Mouse (Mus musculus): ENCODE measurements around the gene Ppp1r14b. TPM values are rescaled to one million over a fixed set of nuclear protein-coding genes. Genes with fewer than 3 reads are reported as not detected.
"Not testable (repeated sequence)": the region's sequence is repeated elsewhere in the genome, so short reads cannot be mapped to it uniquely, and the experiment has no call there.

Ppp1r14b gene
- polyA plus RNA-seq, 1 experiment from 2014 or later: 44.8 TPM

DNA sequence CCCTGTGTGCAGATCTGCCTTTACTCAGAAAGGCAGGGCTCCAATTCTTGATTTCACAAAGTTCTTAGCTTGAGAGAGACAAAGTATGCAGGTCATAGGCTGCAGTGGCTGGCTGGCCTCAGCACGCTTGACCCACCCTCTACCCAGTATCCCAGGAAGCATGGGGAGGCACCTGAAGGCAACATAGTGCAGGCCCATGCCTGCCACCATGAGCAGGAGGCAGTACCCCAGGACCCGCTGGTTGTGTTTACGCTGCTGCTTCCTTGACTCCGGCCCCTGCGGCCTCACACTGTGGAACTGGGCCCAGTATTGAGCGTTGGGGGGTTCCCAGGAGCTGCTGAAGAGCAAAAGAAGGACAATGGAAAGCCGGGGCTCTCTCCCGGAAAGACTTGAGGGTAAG, 14.5 kb downstream of the Ppp1r14b start:
- Histone ChIP-seq H3K27ac (ENCODE audit: low read length) (no peak overlapping the region), H3K27me3 (ENCODE audit: control insufficient read depth, insufficient read depth, low read depth, low read length) (no peaks in the 10 kb centered on the region), H3K9me3 (ENCODE audit: control insufficient read depth, low read length) (no peaks in the 10 kb centered on the region), H3K4me2 (ENCODE audit: low read depth, low read length) (no peak overlapping the region), H3K9ac (ENCODE audit: low read length) (no peak overlapping the region), H3K36me3 (ENCODE audit: control insufficient read depth, insufficient read depth, low read length) (peaks cover 8% of the 10 kb centered on the region), H3K4me1 (replicated peaks; ENCODE audit: control insufficient read depth, insufficient read depth, low read length) (peaks cover 23% of the 10 kb centered on the region), H3K4me3 (ENCODE audit: low read length) (no peak overlapping the region)
- WGBS: 77% methylated on average over 8 of the region's 8 CpGs
- ATAC-seq (ENCODE audit: low read depth): no peak

DNA sequence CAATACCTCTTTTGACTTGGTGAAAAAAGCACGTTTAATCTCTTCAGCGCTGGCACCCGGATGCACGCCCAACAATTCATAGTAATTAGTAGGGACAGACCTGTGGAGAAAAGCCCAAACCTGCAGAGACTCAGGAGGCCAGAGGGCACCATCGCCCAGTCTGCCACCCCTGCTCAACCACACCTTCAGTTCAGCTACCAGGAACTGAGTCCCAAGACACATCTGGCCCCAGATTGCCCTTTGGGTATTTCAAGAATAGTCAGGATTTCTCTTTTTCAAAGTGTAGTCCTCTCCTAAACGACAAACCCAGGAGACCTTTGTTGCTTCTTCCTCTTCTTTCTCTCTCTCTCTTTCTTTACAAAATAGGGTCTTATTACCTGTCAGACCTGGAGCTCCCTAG, 15.9 kb downstream of the Ppp1r14b start:
- no peaks in the 10 kb centered on the region for H3K36me3 ChIP-seq (ENCODE audit: control insufficient read depth, insufficient read depth, low read length)
- peaks cover 33% of the 10 kb centered on the region for H3K4me1 ChIP-seq (replicated peaks; ENCODE audit: control insufficient read depth, insufficient read depth, low read length)
- H3K9me3 ChIP-seq (ENCODE audit: control insufficient read depth, low read length): no peaks in the 10 kb centered on the region
- no peak overlapping the region for H3K27ac ChIP-seq (ENCODE audit: low read length)
- H3K9ac ChIP-seq (ENCODE audit: low read length): no peak overlapping the region
- 88% methylated on average over 6 of the region's 6 CpGs for WGBS
- no peaks in the 10 kb centered on the region for H3K27me3 ChIP-seq (ENCODE audit: control insufficient read depth, insufficient read depth, low read depth, low read length)
- no peak overlapping the region for H3K4me2 ChIP-seq (ENCODE audit: low read depth, low read length)
- ATAC-seq (ENCODE audit: low read depth): no peak
- no peak overlapping the region for H3K4me3 ChIP-seq (ENCODE audit: low read length)

DNA sequence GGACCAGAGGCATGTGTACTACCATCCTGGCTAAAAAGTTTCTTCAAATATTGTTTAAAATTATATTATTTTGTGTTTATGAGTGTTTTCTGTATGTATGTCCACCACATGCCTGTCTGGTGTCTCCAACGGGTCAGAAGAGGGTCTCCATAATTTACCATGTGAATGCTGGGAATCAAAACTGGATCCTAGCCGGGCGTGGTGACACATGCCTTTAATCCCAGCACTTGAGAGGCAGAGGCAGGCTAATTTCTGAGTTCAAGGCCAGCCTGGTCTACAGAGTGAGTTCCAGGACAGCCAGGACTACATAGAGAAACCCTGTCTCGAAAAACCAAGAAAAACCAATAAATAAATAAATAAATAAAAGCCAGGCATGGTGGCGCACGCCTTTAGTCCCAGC, 16.4 kb downstream of the Ppp1r14b start:
- 94% methylated on average over 6 of the region's 6 CpGs for WGBS
- not testable (repeated sequence) for H3K27ac ChIP-seq (ENCODE audit: low read length); H3K9ac ChIP-seq (ENCODE audit: low read length); H3K36me3 ChIP-seq (ENCODE audit: control insufficient read depth, insufficient read depth, low read length); ATAC-seq (ENCODE audit: low read depth); H3K27me3 ChIP-seq (ENCODE audit: control insufficient read depth, insufficient read depth, low read depth, low read length); H3K9me3 ChIP-seq (ENCODE audit: control insufficient read depth, low read length); H3K4me3 ChIP-seq (ENCODE audit: low read length); H3K4me2 ChIP-seq (ENCODE audit: low read depth, low read length)
- H3K4me1 ChIP-seq (replicated peaks; ENCODE audit: control insufficient read depth, insufficient read depth, low read length): peaks cover 30% of the 10 kb centered on the region

DNA sequence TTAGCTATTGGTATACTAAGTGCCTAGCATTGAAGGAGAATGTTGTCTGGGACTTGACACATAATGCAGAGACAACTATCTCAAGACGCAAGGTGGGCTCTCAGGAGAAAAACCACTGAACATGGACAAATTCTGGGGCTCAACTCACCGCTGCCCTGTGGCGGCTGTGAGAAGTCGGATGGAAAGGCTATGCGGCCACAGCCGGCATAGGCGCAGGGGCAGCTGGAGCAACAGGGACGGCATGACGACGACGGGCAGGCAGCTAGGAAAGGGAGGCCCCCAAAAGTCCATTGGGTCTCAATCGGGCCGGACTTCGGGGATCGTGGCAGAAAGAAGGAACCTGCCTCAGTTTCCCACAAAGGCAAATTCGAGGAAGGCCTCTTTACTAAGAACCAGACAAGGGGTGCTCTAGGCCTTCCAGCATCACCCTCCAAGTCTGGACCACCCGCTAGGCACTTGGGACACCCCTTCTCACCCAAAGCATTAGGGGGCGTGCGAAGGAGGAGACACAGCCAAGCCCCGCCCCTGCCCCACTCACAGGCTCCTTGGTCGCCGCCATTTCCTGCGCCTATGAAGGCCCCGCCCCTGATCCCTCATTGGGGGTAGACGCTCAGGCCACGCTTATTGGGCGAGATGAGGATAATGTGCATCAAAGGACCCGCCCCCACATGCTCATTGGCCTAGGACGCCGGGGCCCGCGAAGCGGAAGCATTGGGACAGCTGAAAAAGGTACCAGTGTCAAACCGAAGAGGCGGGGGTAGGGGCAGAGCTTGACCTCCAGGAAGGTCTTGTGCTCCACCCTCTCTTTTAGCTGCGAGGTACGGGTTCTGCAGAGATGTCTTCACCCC, 17.5 kb downstream of the Ppp1r14b start, which contains the start of gene Dnajc4:
Gene Dnajc4 (minus strand): TSS at position 562 of the 848 bp plus-strand sequence.
- ATAC-seq (ENCODE audit: low read depth): peak; percentile 94
- H3K9ac ChIP-seq (ENCODE audit: low read length): peak within 1 kb of the TSS; percentile 79
- H3K4me2 ChIP-seq (ENCODE audit: low read depth, low read length): peak within 1 kb of the TSS; percentile 98

DNA sequence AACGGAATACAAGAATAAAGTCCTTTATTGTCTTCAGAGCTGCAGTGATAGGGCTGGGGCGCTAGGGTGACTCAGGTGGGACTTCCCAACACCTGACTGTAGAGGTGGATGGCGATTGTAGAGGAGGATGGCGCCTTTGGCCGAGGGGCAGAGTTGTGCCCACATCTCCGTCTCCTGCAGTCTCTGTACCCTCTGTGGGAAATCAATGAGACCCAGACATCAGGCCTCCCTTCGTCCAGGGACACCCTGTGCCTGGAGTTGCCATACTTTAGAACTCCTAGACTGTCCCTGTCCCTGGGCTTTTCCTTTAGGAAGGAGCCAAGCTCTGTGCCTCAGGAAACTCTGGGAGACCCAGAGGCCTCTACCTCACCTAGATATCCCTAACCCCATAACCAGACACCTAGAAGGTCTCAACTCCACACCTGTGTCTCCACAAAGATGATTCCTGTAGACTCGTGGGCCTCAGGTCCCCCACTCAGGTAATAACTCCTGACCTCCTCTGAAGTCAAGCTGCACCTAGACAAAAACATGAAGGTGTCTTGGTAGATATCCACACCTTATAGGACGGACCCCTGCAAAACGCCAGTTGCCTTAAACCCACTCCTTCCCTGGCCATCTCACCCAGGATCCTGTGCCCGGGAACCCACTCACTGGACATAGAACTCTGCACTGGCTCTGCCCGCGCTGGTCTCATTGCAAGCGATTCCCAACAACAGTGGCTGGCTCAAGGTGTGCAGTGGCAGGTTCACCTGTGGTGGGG, 18.4 kb downstream of the Ppp1r14b start:
- Histone ChIP-seq H3K27me3 (ENCODE audit: control insufficient read depth, insufficient read depth, low read depth, low read length) (no peaks in the 10 kb centered on the region), H3K27ac (ENCODE audit: low read length) (0 out of 2 replicates have a peak overlapping the region, but pooled peaks have one; percentile 29), H3K4me1 (replicated peaks; ENCODE audit: control insufficient read depth, insufficient read depth, low read length) (peaks cover 31% of the 10 kb centered on the region), H3K9me3 (ENCODE audit: control insufficient read depth, low read length) (no peaks in the 10 kb centered on the region), H3K36me3 (ENCODE audit: control insufficient read depth, insufficient read depth, low read length) (no peaks in the 10 kb centered on the region; the same call in 1 of the 2 replicates), H3K4me2 (ENCODE audit: low read depth, low read length) (peak overlapping the region; percentile 98), H3K4me3 (ENCODE audit: low read length) (peak overlapping the region; percentile 62), H3K9ac (ENCODE audit: low read length) (peak overlapping the region; percentile 61)
- ATAC-seq (ENCODE audit: low read depth): no peak
- 58% methylated on average over 14 of the region's 14 CpGs for WGBS

More for the DNA sequence above, 17.5 kb downstream of the Ppp1r14b start, which contains the start of gene Dnajc4:
- H3K4me1 ChIP-seq (replicated peaks; ENCODE audit: control insufficient read depth, insufficient read depth, low read length): peaks cover 33% of the 10 kb centered on the region
- H3K4me3 ChIP-seq (ENCODE audit: low read length): peak within 1 kb of the TSS; percentile 62
- WGBS: 2% methylated on average over 37 of the region's 37 CpGs
- no peaks in the 10 kb centered on the region for H3K36me3 ChIP-seq (ENCODE audit: control insufficient read depth, insufficient read depth, low read length)
- peak within 1 kb of the TSS; percentile 71; the same call in 1 of the 2 replicates for H3K27ac ChIP-seq (ENCODE audit: low read length)
- no peaks in the 10 kb centered on the region for H3K9me3 ChIP-seq (ENCODE audit: control insufficient read depth, low read length)
- no peaks in the 10 kb centered on the region for H3K27me3 ChIP-seq (ENCODE audit: control insufficient read depth, insufficient read depth, low read depth, low read length)

DNA sequence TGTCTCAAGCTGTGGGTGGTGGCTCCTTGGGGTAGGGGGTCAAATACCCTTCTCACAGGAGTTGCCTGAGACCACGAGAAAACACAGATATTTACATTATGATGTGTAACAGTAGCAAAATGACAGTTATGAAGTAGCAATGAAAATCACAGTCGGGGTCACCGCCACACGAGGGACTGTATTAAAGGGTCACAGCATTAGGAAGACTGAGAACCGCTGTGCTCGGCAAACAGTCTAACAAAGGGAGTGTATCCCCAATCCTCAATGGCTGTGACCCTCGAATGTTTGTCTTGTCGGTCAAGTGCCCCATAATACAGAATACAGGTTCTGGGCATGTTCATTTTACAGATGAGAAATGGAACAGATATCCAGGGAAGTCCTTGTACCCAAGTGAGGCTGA, 19.2 kb downstream of the Ppp1r14b start:
- Histone ChIP-seq H3K4me2 (ENCODE audit: low read depth, low read length) (no peak overlapping the region), H3K27me3 (ENCODE audit: control insufficient read depth, insufficient read depth, low read depth, low read length) (no peaks in the 10 kb centered on the region), H3K27ac (ENCODE audit: low read length) (no peak overlapping the region), H3K4me1 (replicated peaks; ENCODE audit: control insufficient read depth, insufficient read depth, low read length) (peaks cover 29% of the 10 kb centered on the region), H3K4me3 (ENCODE audit: low read length) (no peak overlapping the region), H3K9me3 (ENCODE audit: control insufficient read depth, low read length) (no peaks in the 10 kb centered on the region), H3K36me3 (ENCODE audit: control insufficient read depth, insufficient read depth, low read length) (peaks cover 1% of the 10 kb centered on the region), H3K9ac (ENCODE audit: low read length) (no peak overlapping the region)
- 67% methylated on average over 8 of the region's 8 CpGs for WGBS
- ATAC-seq (ENCODE audit: low read depth): no peak

DNA sequence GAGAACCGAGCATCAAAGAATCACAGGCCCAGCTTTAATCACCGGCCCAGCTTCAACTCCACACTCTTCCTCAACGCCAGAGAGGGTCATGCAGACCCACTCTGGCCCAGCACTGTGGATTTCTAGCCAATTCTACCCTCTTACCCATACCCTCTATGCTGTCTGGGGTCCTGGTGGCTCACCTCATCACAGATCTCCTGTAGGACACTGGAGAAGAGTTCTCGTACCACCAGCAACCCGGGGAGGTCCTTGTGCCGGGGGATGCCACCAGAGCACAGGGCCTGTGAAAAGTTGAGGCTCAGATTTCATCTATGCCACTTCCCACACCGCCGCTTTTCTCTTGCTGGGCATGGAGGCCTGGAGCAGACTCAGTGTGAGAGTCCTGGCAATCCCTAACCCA, 19.7 kb downstream of the Ppp1r14b start:
- ATAC-seq (ENCODE audit: low read depth): no peak
- peaks cover 6% of the 10 kb centered on the region for H3K36me3 ChIP-seq (ENCODE audit: control insufficient read depth, insufficient read depth, low read length)
- H3K4me1 ChIP-seq (replicated peaks; ENCODE audit: control insufficient read depth, insufficient read depth, low read length): peaks cover 29% of the 10 kb centered on the region
- 78% methylated on average over 8 of the region's 8 CpGs for WGBS
- peak overlapping the region; percentile 80; the same call in 1 of the 2 replicates for H3K4me2 ChIP-seq (ENCODE audit: low read depth, low read length)
- no peak overlapping the region for H3K27ac ChIP-seq (ENCODE audit: low read length)
- H3K9ac ChIP-seq (ENCODE audit: low read length): peak overlapping the region; percentile 82; the same call in 1 of the 2 replicates
- no peaks in the 10 kb centered on the region for H3K9me3 ChIP-seq (ENCODE audit: control insufficient read depth, low read length)
- H3K4me3 ChIP-seq (ENCODE audit: low read length): no peak overlapping the region
- H3K27me3 ChIP-seq (ENCODE audit: control insufficient read depth, insufficient read depth, low read depth, low read length): no peaks in the 10 kb centered on the region

DNA sequence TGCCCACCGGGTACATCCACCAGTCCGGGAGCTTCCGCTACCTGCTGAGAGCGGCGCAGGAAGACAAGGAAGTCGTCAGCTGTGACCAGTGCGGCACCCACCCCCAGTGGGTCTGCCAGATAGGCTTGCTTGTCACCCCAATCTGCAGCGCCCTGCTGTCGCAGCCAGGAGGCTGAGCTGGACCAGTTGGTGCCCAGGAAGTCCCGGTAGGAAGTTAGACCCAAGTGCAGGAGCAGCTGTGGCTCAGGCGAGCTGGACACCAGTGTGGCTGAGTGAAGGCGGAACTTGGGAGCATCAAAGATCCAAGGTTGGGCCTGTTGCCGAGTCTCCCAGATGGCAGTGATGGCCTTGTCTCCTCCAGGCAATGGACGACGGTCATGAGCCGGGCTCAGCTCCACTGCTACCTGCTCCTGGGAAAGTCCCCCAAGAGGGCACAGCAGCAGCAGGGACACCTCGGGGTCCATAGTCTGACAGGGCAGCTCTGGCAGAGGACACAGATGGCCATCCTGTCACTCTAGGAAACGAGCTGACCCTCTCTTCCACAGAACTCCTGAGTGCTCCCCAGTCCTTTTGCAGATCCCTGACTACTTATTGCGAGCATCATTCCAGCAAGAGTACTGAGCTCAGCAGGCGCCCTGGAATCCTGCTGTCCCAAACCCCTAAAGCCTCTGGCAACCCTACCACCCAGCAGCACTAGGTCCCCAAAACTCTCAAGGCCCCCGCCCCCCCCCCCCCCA, 20.7 kb downstream of the Ppp1r14b start:
- ATAC-seq (ENCODE audit: low read depth): no peak
- H3K27me3 ChIP-seq (ENCODE audit: control insufficient read depth, insufficient read depth, low read depth, low read length): no peaks in the 10 kb centered on the region
- H3K4me1 ChIP-seq (replicated peaks; ENCODE audit: control insufficient read depth, insufficient read depth, low read length): peaks cover 29% of the 10 kb centered on the region
- H3K9me3 ChIP-seq (ENCODE audit: control insufficient read depth, low read length): no peaks in the 10 kb centered on the region
- WGBS: 41% methylated on average over 21 of the region's 21 CpGs
- H3K9ac ChIP-seq (ENCODE audit: low read length): peak overlapping the region; percentile 82
- H3K4me3 ChIP-seq (ENCODE audit: low read length): peak overlapping the region; percentile 73
- peaks cover 11% of the 10 kb centered on the region for H3K36me3 ChIP-seq (ENCODE audit: control insufficient read depth, insufficient read depth, low read length)
- H3K27ac ChIP-seq (ENCODE audit: low read length): peak overlapping the region; percentile 41
- H3K4me2 ChIP-seq (ENCODE audit: low read depth, low read length): peak overlapping the region; percentile 80
